Mouse (Mus musculus) liver, embryonic 14.5 days (tissue): ENCODE results near the gene Adap1.

Experiments
- CTCF ChIP-seq: IDR thresholded peaks from 2 replicates; pipeline ENCODE4 v1.5.1; 2016; ENCODE audit warnings: antibody characterized with exemption, low read depth, control low read depth
- EP300 ChIP-seq: IDR thresholded peaks from 2 replicates; pipeline ENCODE4 v1.6.1; 2016; ENCODE audit warnings: antibody characterized with exemption, low read depth

DNA sequence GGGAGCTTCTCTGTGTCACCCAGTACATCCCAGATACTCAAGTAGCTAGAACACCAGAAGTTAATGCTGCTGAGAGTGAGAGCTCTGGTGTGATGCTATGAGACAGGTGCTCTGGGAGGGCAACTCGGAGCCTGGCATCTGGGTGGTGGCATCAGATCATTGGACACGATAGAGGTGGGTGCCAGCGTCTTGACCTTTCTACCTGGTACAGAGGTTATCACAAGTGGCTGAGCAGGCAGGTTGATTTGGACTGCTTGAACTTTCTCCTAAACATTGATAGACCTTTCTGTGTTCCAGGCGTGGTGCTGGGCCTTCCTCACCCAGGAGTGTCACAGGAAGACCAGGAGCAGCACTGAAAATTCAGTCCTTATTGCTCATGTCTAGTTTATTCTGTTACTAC, 98.2 kb downstream of the Adap1 start:
- no peak for TF ChIP-seq CTCF
- TF ChIP-seq EP300, result no peak
